Mouse (Mus musculus): ENCODE data around the gene Nell1.

Gene Nell1

DNA sequence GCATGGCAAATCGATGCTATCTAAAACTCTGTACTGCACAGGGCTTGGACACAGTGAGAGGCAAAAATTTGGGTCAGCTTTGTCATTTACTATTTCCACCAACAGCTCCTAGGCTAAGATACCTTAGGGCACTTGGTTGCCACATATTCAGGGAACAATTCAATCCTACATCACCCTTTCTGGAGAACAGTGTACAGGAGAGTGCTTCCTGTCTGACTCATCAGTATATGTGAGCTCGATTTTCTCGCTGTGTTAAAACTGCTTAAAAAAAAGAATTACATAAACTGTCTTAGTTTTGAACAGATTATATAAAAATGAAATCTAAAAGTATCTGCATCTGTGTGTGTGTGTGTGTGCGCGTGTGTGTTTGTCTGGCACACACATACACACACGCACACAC lies 211.6 kb downstream of the Nell1 start:
- TF ChIP-seq GATA4 (IDR thresholded peaks at IDR 0.05; ENCODE audit: insufficient replicate concordance, low read length): no peak

GRCm38 (mm10) chr7:50193955-50194354 lies 219.3 kb downstream of the Nell1 start:
- no peak for TF ChIP-seq GATA4 (IDR thresholded peaks at IDR 0.05; ENCODE audit: insufficient replicate concordance, low read length)

- no peak for TF ChIP-seq GATA4 (IDR thresholded peaks at IDR 0.05; ENCODE audit: insufficient replicate concordance, low read length)
Observed at GRCm38 (mm10) chr7:50195080-50195611, 220.5 kb downstream of the Nell1 start.

DNA sequence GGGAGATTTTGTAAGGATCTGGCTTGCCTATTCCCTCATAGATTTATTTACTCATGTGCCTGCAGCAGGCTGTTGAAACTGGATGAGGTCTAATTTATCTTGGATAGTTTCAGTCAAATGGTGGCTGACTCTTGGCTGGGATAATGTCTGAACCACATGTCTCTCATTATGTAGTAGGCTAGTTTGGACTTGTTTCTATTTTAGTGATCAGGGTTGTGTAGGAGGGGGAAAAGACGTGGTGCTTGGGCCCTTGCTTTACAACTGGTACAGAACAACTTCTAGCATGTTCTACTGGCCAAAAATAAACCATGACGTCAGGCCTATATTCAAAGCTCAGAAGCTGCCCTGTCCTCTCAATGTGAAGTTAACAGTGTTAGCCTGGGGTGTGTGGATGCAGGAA lies 230.6 kb downstream of the Nell1 start:
- TF ChIP-seq GATA4 (IDR thresholded peaks at IDR 0.05; ENCODE audit: insufficient replicate concordance, low read length): no peak

DNA sequence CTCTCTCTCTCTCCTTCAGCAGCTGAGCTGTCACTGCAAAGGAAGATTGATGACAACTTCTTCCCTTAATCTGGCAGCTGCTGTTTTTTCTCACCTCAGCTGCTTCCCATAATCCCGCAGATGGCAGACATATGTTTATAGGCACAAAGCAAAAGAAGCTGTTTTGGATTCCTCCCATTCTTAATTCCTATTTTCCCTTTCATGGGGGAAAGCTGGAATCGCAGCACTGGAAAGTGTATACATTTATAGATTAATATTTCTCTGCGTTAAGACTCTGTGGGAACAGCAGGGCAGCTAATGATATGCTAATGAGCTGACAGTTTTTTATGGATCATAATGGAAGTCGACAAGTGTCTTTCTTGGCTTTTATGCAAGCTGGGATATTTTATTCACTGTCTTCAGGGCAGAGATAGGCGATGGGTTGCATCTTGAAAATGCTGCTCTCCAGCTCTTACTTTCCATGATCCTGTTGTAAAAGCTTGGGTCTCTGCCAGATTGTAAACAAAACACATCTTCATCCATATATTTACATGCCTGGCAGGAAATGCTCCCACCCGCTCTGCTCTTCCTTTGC lies 236.1 kb downstream of the Nell1 start:
- no peak for TF ChIP-seq GATA4 (IDR thresholded peaks at IDR 0.05; ENCODE audit: insufficient replicate concordance, low read length)

GRCm38 (mm10) chr7:50221849-50222248 lies 247.2 kb downstream of the Nell1 start:
- TF ChIP-seq GATA4 (IDR thresholded peaks at IDR 0.05; ENCODE audit: insufficient replicate concordance, low read length): no peak

- TF ChIP-seq GATA4 (IDR thresholded peaks at IDR 0.05; ENCODE audit: insufficient replicate concordance, low read length): no peak
Observed at GRCm38 (mm10) chr7:50226621-50227020, 252.0 kb downstream of the Nell1 start.

- no peak for TF ChIP-seq GATA4 (IDR thresholded peaks at IDR 0.05; ENCODE audit: insufficient replicate concordance, low read length)
Observed at GRCm38 (mm10) chr7:50228273-50228672, 253.6 kb downstream of the Nell1 start.

- TF ChIP-seq GATA4 (IDR thresholded peaks at IDR 0.05; ENCODE audit: insufficient replicate concordance, low read length): no peak
Observed at GRCm38 (mm10) chr7:50241213-50241612, 266.5 kb downstream of the Nell1 start.

GRCm38 (mm10) chr7:50241634-50242273 lies 267.1 kb downstream of the Nell1 start:
- no peak for TF ChIP-seq GATA4 (IDR thresholded peaks at IDR 0.05; ENCODE audit: insufficient replicate concordance, low read length)

DNA sequence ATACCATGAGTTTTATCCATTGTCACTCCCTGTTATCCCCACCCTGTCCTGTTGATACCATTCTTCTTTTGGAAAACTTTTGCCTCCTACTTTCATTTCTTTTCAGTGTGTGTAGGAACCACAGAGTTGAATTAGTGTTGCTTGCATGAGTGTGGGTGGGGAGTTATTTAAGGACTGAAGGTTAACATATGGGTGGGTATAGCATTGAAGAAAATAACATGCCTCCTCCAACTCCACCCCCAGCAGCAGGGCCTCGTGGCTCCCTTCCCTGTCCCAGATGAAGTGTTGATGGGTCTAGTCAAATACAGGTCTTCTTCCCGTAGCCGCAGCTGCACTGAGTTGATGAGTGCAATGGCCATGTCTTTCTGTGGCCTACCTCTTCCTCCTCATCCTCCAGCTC lies 278.5 kb downstream of the Nell1 start:
- no peak for TF ChIP-seq GATA4 (IDR thresholded peaks at IDR 0.05; ENCODE audit: insufficient replicate concordance, low read length)

GRCm38 (mm10) chr7:50260016-50260415 lies 285.4 kb downstream of the Nell1 start:
- TF ChIP-seq GATA4 (IDR thresholded peaks at IDR 0.05; ENCODE audit: insufficient replicate concordance, low read length): no peak

DNA sequence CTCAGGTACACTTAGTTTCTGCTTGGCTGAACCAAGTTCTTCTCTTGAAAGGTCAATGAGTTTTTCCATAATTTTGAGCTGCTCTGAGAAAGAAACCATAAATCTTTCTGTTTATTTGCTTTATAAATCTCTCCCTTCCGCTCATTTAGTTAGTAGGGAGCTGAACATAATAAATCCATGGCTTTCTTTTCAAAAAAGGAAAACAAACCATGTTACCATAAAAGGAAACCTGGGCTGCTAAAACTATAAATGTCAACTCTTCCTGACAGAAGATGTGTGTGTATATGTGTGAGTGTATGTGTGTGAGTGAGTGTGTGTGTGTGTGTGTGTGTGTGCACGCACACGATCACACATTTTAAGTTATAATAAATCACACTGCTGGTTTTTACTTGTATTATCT lies 320.8 kb downstream of the Nell1 start:
- TF ChIP-seq GATA4 (IDR thresholded peaks at IDR 0.05; ENCODE audit: insufficient replicate concordance, low read length): no peak

DNA sequence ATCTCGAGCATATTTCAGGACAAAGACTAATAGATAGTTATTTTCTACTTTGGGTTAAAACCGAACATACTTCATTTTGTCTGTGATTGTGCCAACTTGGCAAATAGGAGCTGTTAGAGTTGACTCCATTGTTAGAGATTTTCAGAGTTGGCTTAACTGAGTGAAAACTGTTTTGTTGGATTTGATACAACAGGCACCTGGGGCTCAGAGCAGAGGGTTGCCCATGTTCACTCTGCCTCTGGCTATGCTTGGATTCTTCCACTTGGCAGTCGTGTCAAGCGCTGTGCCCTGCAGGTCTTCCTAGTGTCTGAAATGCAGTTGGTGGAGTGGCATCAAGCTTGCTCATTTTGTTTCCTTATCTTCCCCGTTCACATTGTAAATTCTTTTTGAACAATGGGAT lies 363.6 kb downstream of the Nell1 start:
- TF ChIP-seq GATA4 (IDR thresholded peaks at IDR 0.05; ENCODE audit: insufficient replicate concordance, low read length): no peak

- no peak for TF ChIP-seq GATA4 (IDR thresholded peaks at IDR 0.05; ENCODE audit: insufficient replicate concordance, low read length)
Observed at GRCm38 (mm10) chr7:50338757-50339156, 364.1 kb downstream of the Nell1 start.

GRCm38 (mm10) chr7:50351564-50351963 lies 376.9 kb downstream of the Nell1 start:
- no peak for TF ChIP-seq GATA4 (IDR thresholded peaks at IDR 0.05; ENCODE audit: insufficient replicate concordance, low read length)

DNA sequence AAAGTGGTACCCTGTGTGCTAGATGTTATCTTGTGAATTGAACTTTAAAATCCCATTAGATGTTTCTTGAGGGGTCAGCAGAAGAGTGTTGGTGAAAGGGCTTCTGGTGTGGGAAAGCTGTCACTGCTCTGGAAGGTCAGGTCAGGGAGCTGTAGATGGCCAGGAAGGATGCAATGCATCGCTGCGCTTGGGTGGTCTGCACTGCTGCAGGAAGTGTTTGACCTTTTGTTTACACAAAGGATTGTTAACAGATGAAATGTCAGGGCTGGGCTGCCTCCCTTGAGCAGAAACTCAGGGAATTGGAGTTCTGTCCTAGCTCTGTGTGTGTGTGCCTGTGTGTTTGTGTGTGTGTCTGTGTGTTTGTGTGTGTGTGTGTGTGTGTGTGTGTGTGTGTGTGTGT lies 382.5 kb downstream of the Nell1 start:
- no peak for TF ChIP-seq GATA4 (IDR thresholded peaks at IDR 0.05; ENCODE audit: insufficient replicate concordance, low read length)
